Mouse (Mus musculus) hindbrain, postnatal 0 days (tissue): ENCODE measurements around the gene Tbc1d14. TPM values are rescaled to one million over a fixed set of nuclear protein-coding genes. Genes with fewer than 3 reads are reported as not detected.

Source experiments
- ATAC-seq: fragments of 200-750 bp; cut with Nextera tagmentation; 2 replicates; pipeline ENCODE4 v1.8.0; 2017; ENCODE audit warnings: mild to moderate bottlenecking, moderate TSS enrichment, moderate library complexity
- DNase-seq: peaks from one replicate; pipeline ENCODE4 v3.0.0-alpha.2; 2015; ENCODE audit warnings: low spot score
- H3K27ac ChIP-seq: fragments of 300-500 bp; sonication (generic); 2 replicates; pipeline ENCODE4 v1.5.1; 2014; ENCODE audit warnings: mild to moderate bottlenecking
- H3K27me3 ChIP-seq: fragments of 300-500 bp; sonication (generic); 2 replicates; pipeline ENCODE4 v1.6.1; 2014; ENCODE audit warnings: low read length, mixed read lengths; ENCODE audit not compliant: insufficient read depth
- H3K36me3 ChIP-seq: fragments of 300-500 bp; sonication (generic); 2 replicates; pipeline ENCODE4 v1.6.1; 2014; ENCODE audit warnings: low read length, mixed read lengths; ENCODE audit not compliant: insufficient read depth
- H3K4me1 ChIP-seq: fragments of 300-500 bp; sonication (generic); 2 replicates; pipeline ENCODE4 v1.6.1; 2014; ENCODE audit warnings: antibody characterized with exemption, low read length, mixed read lengths; ENCODE audit not compliant: insufficient read depth
- H3K4me2 ChIP-seq: fragments of 300-500 bp; sonication (generic); 2 replicates; pipeline ENCODE4 v1.6.1; 2014; ENCODE audit warnings: low read depth, mild to moderate bottlenecking, low read length, moderate library complexity, mixed read lengths
- H3K4me3 ChIP-seq: fragments of 300-500 bp; sonication (generic); 2 replicates; pipeline ENCODE4 v1.5.1; 2014; ENCODE audit warnings: low read length
- H3K9ac ChIP-seq: fragments of 300-500 bp; sonication (generic); replicated peaks from 2 replicates; pipeline ENCODE4 v1.6.1; 2014; ENCODE audit warnings: mild to moderate bottlenecking, low read length, moderate library complexity, mixed read lengths
- H3K9me3 ChIP-seq: fragments of 300-500 bp; sonication (generic); 2 replicates; pipeline ENCODE4 v1.6.1; 2016; ENCODE audit warnings: low read length, mixed read lengths
- CTCF ChIP-seq: IDR thresholded peaks from 2 replicates; pipeline ENCODE4 v1.5.1; 2016; ENCODE audit warnings: antibody characterized with exemption, control low read depth, low read depth
- whole genome bisulfite sequencing: fragments of 180-500 bp; shearing (Covaris S2); extraction: QIAGEN DNeasy Blood & Tissue Kit; methylation state at CpG from one replicate; pipeline ENCODE4 v1.1.7; 2014; 5-methylcytosine and 5-hydroxymethylcytosine counted together
- polyA plus RNA-seq: library from polyadenylated mRNA; unstranded; fragments of >200 nt; fragmentation: Nextera tagmentation; extraction: Ambion mirVana; gene quantifications from 2 replicates; pipeline ENCODE4 v1.2.1, GENCODE M21; 2015
- total RNA-seq: library from RNA; depleted of rRNA; stranded (reverse); fragments of >200 nt; gene quantifications from 2 replicates; pipeline ENCODE4 v1.2.3, GENCODE M21; 2014; rRNA removed

The Tbc1d14 gene
- total RNA-seq (22.9 and 28.6 TPM in 2 replicates), polyA plus RNA-seq (43.2 and 46.4 TPM in 2 replicates)

DNA sequence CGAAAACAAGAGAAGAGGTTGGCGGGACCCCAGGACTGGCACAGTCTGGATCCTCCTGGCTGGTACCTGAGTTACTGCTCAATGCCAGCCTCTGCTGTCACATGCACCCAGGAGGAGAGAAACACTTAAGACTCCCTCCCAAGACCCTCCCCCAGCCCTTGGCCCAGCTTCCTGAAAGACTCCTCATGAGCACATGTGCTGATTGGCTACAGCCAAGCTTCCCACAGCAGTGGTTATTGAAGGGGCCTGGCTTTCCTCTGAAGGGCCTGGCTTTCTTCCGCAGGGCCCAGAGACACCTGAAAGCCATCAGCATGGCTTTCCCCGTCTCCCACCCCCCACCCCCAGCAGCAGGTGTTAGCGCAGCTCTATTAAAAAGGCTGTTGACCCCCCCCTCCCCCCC lies at the start of gene Tbc1d14:
TSS of gene Tbc1d14 (minus strand) at position 101 of the 400 bp plus-strand sequence.
- ATAC-seq (no peak), DNase-seq (no peak)
- TF ChIP-seq CTCF = no peak
- H3K27me3 ChIP-seq = no peaks in the 10 kb centered on the region
- WGBS = 89% methylated on average over 5 of the region's 5 CpGs
- no peak within 1 kb of the TSS for H3K9ac ChIP-seq
- no peak within 1 kb of the TSS for H3K27ac ChIP-seq
- no peaks in the 10 kb centered on the region for H3K36me3 ChIP-seq
- H3K4me1 ChIP-seq = no peaks in the 10 kb centered on the region
- H3K9me3 ChIP-seq = no peaks in the 10 kb centered on the region
- H3K4me3 ChIP-seq = no peak within 1 kb of the TSS
- no peak within 1 kb of the TSS for H3K4me2 ChIP-seq

DNA sequence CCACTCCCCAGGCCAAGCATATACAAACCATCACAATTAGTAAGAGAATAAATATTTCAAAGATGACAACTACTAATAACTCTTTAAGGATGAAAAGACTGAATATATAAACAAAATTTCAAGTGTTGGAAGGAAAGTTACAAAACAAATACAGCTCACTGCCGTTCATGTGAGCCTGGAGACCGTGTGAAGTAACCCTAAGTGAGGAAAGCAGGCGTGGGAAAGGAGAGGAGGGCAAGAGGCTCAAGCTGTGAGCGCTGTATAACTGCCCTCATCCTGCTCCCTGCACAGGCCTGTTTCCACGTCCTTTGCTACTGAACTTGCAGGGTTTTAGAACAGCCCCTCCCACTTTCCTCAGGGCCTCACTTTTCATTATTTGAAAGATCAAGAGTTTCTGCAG lies 32.5 kb upstream of the Tbc1d14 start:
- WGBS = 78% methylated on average over 5 of the region's 5 CpGs
- H3K4me1 ChIP-seq = no peaks in the 10 kb centered on the region
- H3K27ac ChIP-seq = no peak overlapping the region
- H3K4me3 ChIP-seq = no peak overlapping the region
- no peaks in the 10 kb centered on the region for H3K27me3 ChIP-seq
- H3K9me3 ChIP-seq = no peaks in the 10 kb centered on the region
- ATAC-seq (no peak), DNase-seq (no peak)
- H3K4me2 ChIP-seq = no peak overlapping the region
- H3K9ac ChIP-seq = no peak overlapping the region
- TF ChIP-seq CTCF = no peak
- 0 out of 2 replicates have a peak, but pooled peaks cover 4% of the 10 kb centered on the region for H3K36me3 ChIP-seq

DNA sequence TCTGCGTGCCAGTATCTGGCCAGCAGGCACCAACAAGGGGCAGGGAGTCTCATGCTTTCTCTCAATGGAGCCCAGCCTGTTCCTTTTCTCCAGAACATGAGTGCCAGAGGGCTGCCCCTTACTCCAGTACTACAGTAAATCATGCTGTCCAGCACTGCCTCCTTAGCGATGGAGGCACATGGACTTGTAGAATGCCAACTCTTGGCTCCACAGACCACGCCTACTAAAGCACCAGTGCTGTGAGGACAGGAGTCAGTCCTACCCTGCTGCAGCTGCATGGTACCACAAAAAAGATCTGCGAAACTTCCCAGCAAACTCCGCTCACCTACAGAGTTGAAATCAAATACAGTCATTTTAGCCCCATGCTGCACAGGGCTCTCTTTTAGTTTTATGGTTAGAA lies 30.6 kb upstream of the Tbc1d14 start:
- 91% methylated on average over 5 of the region's 5 CpGs for WGBS
- DNase-seq (no peak), ATAC-seq (no peak; the same call in 1 of the 2 replicates)
- Histone ChIP-seq H3K4me1 (no peaks in the 10 kb centered on the region), H3K9ac (no peak overlapping the region), H3K27me3 (no peaks in the 10 kb centered on the region), H3K4me3 (no peak overlapping the region), H3K36me3 (no peaks in the 10 kb centered on the region), H3K27ac (no peak overlapping the region), H3K9me3 (no peaks in the 10 kb centered on the region), H3K4me2 (no peak overlapping the region)
- TF ChIP-seq CTCF = no peak

DNA sequence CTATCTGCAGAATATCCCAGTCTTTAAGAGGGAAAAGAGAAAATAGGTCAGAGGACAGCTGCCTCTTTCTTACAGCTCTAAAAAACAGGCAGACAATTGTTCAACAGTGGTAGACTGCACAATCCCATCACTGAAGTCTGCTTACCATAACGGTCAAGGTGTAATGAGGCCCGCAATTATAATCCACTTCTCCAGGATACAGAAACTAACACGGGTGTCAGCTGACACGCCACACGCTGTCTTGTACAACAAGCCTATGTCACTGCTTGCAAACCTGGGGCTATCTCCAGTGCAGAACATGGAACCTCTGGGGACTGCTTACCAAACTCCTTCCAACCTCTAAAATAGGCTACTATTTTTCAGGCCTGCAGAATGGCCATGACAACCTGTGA lies 28.0 kb upstream of the Tbc1d14 start:
- no peak overlapping the region for H3K4me2 ChIP-seq
- H3K4me1 ChIP-seq = no peaks in the 10 kb centered on the region
- peaks cover 5% of the 10 kb centered on the region; the same call in 1 of the 2 replicates for H3K36me3 ChIP-seq
- no peak for TF ChIP-seq CTCF
- DNase-seq (no peak), ATAC-seq (no peak)
- H3K27ac ChIP-seq = no peak overlapping the region
- WGBS = 69% methylated on average over 5 of the region's 5 CpGs
- no peak overlapping the region for H3K4me3 ChIP-seq
- no peaks in the 10 kb centered on the region for H3K9me3 ChIP-seq
- H3K27me3 ChIP-seq = no peaks in the 10 kb centered on the region
- H3K9ac ChIP-seq = no peak overlapping the region

DNA sequence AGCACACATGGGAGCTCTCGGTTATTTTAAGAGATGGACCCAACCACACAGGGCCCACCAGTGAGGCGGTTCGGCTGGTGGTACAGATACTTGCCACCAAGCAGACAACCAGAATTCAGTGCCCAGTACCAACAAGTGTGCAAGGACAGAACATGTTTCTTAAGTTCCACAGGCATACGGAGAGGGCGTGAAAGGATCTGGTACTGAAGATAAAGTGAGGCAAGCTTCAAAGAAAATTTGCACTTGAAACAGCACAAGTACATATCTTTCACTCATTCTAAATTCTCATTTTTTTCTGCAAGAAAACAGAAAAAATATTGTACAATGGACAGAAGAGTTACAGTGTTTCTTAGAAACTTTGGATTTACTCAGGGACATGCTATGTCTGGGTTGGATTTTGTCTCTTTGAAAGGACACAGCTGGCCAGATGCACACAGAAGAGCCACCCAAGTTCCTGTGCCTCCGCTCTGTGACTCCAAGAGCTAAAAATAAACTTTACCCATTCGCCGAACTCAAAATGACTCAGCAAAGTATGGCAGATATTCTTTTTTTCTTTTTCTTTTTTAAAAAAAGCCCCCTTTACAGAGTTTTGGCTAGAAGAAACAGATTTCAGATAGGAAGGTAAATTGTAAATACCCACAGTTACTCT lies 27.5 kb upstream of the Tbc1d14 start:
- ATAC-seq (no peak), DNase-seq (no peak)
- Histone ChIP-seq H3K4me3 (no peak overlapping the region), H3K36me3 (peaks cover 10% of the 10 kb centered on the region; the same call in 1 of the 2 replicates), H3K4me2 (no peak overlapping the region), H3K27ac (no peak overlapping the region), H3K4me1 (no peaks in the 10 kb centered on the region), H3K27me3 (no peaks in the 10 kb centered on the region), H3K9ac (no peak overlapping the region), H3K9me3 (no peaks in the 10 kb centered on the region)
- 79% methylated on average over 8 of the region's 8 CpGs for WGBS
- TF ChIP-seq CTCF = no peak

DNA sequence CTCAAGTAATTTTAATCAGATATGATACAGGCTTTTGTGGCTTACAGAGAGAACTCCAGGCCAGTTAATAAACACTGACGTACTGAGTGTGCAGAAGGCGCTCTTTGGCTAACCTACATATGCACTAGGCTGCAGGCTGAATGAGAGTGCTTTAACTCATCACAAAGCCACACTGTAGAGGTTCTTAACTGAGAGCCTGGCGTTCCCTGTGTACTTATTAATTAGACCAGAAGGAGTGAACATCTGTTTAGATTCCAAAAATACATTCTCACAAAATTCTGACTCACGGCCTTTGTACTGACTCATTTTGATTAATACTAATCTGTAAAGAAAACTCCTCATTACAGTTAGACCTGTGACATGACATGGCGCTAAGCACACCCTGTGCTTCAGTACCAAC lies 25.8 kb upstream of the Tbc1d14 start:
- DNase-seq (no peak), ATAC-seq (no peak)
- Histone ChIP-seq H3K27me3 (no peaks in the 10 kb centered on the region), H3K4me3 (no peak overlapping the region), H3K9ac (no peak overlapping the region), H3K27ac (no peak overlapping the region), H3K4me2 (no peak overlapping the region), H3K4me1 (no peaks in the 10 kb centered on the region), H3K9me3 (no peaks in the 10 kb centered on the region), H3K36me3 (peaks cover 25% of the 10 kb centered on the region)
- TF ChIP-seq CTCF = no peak
- 76% methylated on average over 5 of the region's 5 CpGs for WGBS

DNA sequence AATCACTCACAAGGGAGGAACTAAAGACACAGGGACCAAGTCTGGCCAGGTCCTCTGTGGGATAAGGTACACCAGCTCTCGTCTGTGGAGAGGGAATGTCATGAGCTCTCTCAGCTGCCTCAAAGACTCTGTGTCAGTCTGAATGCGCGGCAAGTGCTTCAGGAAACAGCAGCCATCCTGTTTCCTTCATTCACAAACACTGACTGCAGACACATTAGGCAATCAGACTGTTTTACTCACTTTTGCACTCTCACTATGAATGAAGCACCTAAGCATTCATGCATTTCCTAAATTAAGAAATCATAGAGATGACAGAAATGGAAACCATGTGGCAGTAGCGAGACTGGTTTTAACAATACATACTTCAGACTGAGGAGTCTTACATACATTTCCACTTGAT lies 25.3 kb upstream of the Tbc1d14 start:
- no peak for TF ChIP-seq CTCF
- Histone ChIP-seq H3K36me3 (peaks cover 30% of the 10 kb centered on the region), H3K4me1 (no peaks in the 10 kb centered on the region), H3K4me3 (no peak overlapping the region), H3K27me3 (no peaks in the 10 kb centered on the region), H3K4me2 (no peak overlapping the region), H3K9me3 (no peaks in the 10 kb centered on the region), H3K9ac (no peak overlapping the region), H3K27ac (no peak overlapping the region)
- WGBS = 73% methylated on average over 4 of the region's 4 CpGs
- ATAC-seq = no peak
- DNase-seq = no peak
